Comparison of ENCODE assay signal across 8 mouse cellular contexts in genomic region chr17:23548615-23549014, GRCm38 (mm10). TPM values are rescaled to one million over a fixed set of nuclear protein-coding genes. Genes with fewer than 3 reads are reported as not detected.
A peak's percentile ranks its signal among the peaks of the same experiment; 100 is the strongest.
DNase-seq lines count a peak whose midpoint lies in the region; ATAC-seq and TF ChIP-seq lines count a peak whose summit lies in the region.

No protein-coding gene starts in this region.

- no peaks in the 10 kb centered on the region for H3K27me3 ChIP-seq in ES-Bruce4 (ENCODE audit: control insufficient read depth, insufficient read depth, low read length, poor library complexity, severe bottlenecking)
- 0 out of 2 replicates have a peak, but pooled peaks cover 4% of the 10 kb centered on the region for H3K27me3 ChIP-seq in forebrain, embryonic 12.5 days
- no peaks in the 10 kb centered on the region for H3K27me3 ChIP-seq in heart, postnatal 0 days (ENCODE audit: control insufficient read depth, insufficient read depth, low read length)
- no peaks in the 10 kb centered on the region for H3K27me3 ChIP-seq in liver, embryonic 15.5 days
- no peaks in the 10 kb centered on the region for H3K27me3 ChIP-seq in neural tube, embryonic 11.5 days (ENCODE audit: control insufficient read depth, insufficient read depth, low read length)
- H3K27me3 ChIP-seq in stomach, embryonic 15.5 days (replicated peaks): no peaks in the 10 kb centered on the region

- no peaks in the 10 kb centered on the region for H3K36me3 ChIP-seq in ES-Bruce4 (ENCODE audit: control insufficient read depth, insufficient read depth, low read length, poor library complexity, severe bottlenecking)
- no peaks in the 10 kb centered on the region for H3K36me3 ChIP-seq in forebrain, embryonic 12.5 days (replicated peaks)
- no peaks in the 10 kb centered on the region for H3K36me3 ChIP-seq in heart, postnatal 0 days (replicated peaks; ENCODE audit: control insufficient read depth, insufficient read depth, low read length)
- H3K36me3 ChIP-seq in liver, embryonic 15.5 days (replicated peaks): no peaks in the 10 kb centered on the region
- no peaks in the 10 kb centered on the region for H3K36me3 ChIP-seq in neural tube, embryonic 11.5 days (ENCODE audit: control insufficient read depth, insufficient read depth, low read length)
- no peaks in the 10 kb centered on the region for H3K36me3 ChIP-seq in stomach, embryonic 15.5 days

- peak; percentile 39; the same call in 1 of the 2 replicates for ATAC-seq in forebrain, embryonic 12.5 days (ENCODE audit: low FRiP score)
- no peak for ATAC-seq in heart, postnatal 0 days (ENCODE audit: insufficient read depth, low read depth)
- ATAC-seq in liver, embryonic 15.5 days (ENCODE audit: insufficient read depth): peak; percentile 23
- ATAC-seq in neural tube, embryonic 11.5 days (ENCODE audit: insufficient read depth, low FRiP score, low TSS enrichment): peak; percentile 24
- ATAC-seq in stomach, embryonic 15.5 days (ENCODE audit: insufficient read depth, low FRiP score, low read depth): peak; percentile 7; the same call in 1 of the 2 replicates

- peak overlapping the region; percentile 84 for H3K4me3 ChIP-seq in ES-Bruce4 (ENCODE audit: low read depth, low read length)
- H3K4me3 ChIP-seq in forebrain, embryonic 12.5 days (replicated peaks): peak overlapping the region; percentile 58
- peak overlapping the region; percentile 53 for H3K4me3 ChIP-seq in heart, postnatal 0 days (ENCODE audit: low read depth, low read length)
- peak overlapping the region; percentile 70 for H3K4me3 ChIP-seq in liver, embryonic 15.5 days (replicated peaks)
- peak overlapping the region; percentile 37 for H3K4me3 ChIP-seq in neural tube, embryonic 11.5 days (ENCODE audit: low read depth, low read length)
- H3K4me3 ChIP-seq in stomach, embryonic 15.5 days (replicated peaks): peak overlapping the region; percentile 59

- peak overlapping the region; percentile 45 for H3K9ac ChIP-seq in ES-Bruce4 (ENCODE audit: low read depth, poor library complexity, severe bottlenecking)
- no peak overlapping the region for H3K9ac ChIP-seq in forebrain, embryonic 12.5 days
- no peak overlapping the region for H3K9ac ChIP-seq in heart, postnatal 0 days (replicated peaks; ENCODE audit: low read depth, low read length)
- peak overlapping the region; percentile 41; the same call in 1 of the 2 replicates for H3K9ac ChIP-seq in liver, embryonic 15.5 days
- no peak overlapping the region for H3K9ac ChIP-seq in neural tube, embryonic 11.5 days (ENCODE audit: low read length)
- no peak overlapping the region for H3K9ac ChIP-seq in stomach, embryonic 15.5 days

- TF ChIP-seq POLR2A in ES-Bruce4 (IDR thresholded peaks at IDR 0.05; ENCODE audit: insufficient read depth, low read length): no peak

- no peaks in the 10 kb centered on the region for H3K9me3 ChIP-seq in ES-Bruce4 (replicated peaks; ENCODE audit: control insufficient read depth, insufficient read depth, low read length, poor library complexity, severe bottlenecking)
- H3K9me3 ChIP-seq in forebrain, embryonic 12.5 days: no peaks in the 10 kb centered on the region
- no peaks in the 10 kb centered on the region for H3K9me3 ChIP-seq in heart, postnatal 0 days (replicated peaks; ENCODE audit: control insufficient read depth, low read length)
- H3K9me3 ChIP-seq in liver, embryonic 15.5 days (replicated peaks): no peaks in the 10 kb centered on the region
- H3K9me3 ChIP-seq in neural tube, embryonic 11.5 days (ENCODE audit: control insufficient read depth, low read length): no peaks in the 10 kb centered on the region
- no peaks in the 10 kb centered on the region for H3K9me3 ChIP-seq in stomach, embryonic 15.5 days

- DNase-seq in c-Kit-positive CD71-positive TER-119-positive erythroid progenitor cells, embryonic 14.5 days (ENCODE audit: low spot score): peak; percentile 96
- DNase-seq in heart, postnatal 0 days (ENCODE audit: low spot score): no peak
- peak; percentile 73 to 79 for DNase-seq in kidney, postnatal 4 days
- peak; percentile 89 for DNase-seq in neural tube, embryonic 11.5 days (ENCODE audit: low spot score)

- 0 out of 2 replicates have a peak, but pooled peaks have one; percentile 22 for TF ChIP-seq EP300 in ES-Bruce4 (IDR thresholded peaks at IDR 0.05; ENCODE audit: insufficient read depth, low read depth, low read length)
- TF ChIP-seq EP300 in heart, postnatal 0 days (IDR thresholded peaks at IDR 0.05; ENCODE audit: low read depth): no peak

- WGBS in forebrain, embryonic 12.5 days: under 1% methylated on average over 15 of the region's 15 CpGs
- WGBS in heart, postnatal 0 days: 2% methylated on average over 15 of the region's 15 CpGs
- under 1% methylated on average over 15 of the region's 15 CpGs for WGBS in liver, embryonic 15.5 days (ENCODE audit: insufficient replicate concordance)
- 1% methylated on average over 15 of the region's 15 CpGs for WGBS in neural tube, embryonic 11.5 days
- WGBS in stomach, embryonic 15.5 days: 1% methylated on average over 15 of the region's 15 CpGs

- H3K27ac ChIP-seq in ES-Bruce4 (ENCODE audit: insufficient read depth, low read length): 0 out of 2 replicates have a peak overlapping the region, but pooled peaks have one; percentile 16
- no peak overlapping the region for H3K27ac ChIP-seq in forebrain, embryonic 12.5 days
- no peak overlapping the region for H3K27ac ChIP-seq in heart, postnatal 0 days (ENCODE audit: low read depth)
- H3K27ac ChIP-seq in liver, embryonic 15.5 days (replicated peaks): peak overlapping the region; percentile 24; the same call in 1 of the 2 replicates
- H3K27ac ChIP-seq in neural tube, embryonic 11.5 days (ENCODE audit: low read depth, low read length): no peak overlapping the region
- H3K27ac ChIP-seq in stomach, embryonic 15.5 days: no peak overlapping the region

- H3K4me1 ChIP-seq in ES-Bruce4 (ENCODE audit: control insufficient read depth, insufficient read depth, low read length): peaks cover under 1% of the 10 kb centered on the region
- H3K4me1 ChIP-seq in forebrain, embryonic 12.5 days: peaks cover 18% of the 10 kb centered on the region
- no peaks in the 10 kb centered on the region; the same call in 1 of the 2 replicates for H3K4me1 ChIP-seq in heart, postnatal 0 days (ENCODE audit: control insufficient read depth, insufficient read depth)
- peaks cover 56% of the 10 kb centered on the region for H3K4me1 ChIP-seq in liver, embryonic 15.5 days (replicated peaks)
- no peaks in the 10 kb centered on the region for H3K4me1 ChIP-seq in neural tube, embryonic 11.5 days (ENCODE audit: control insufficient read depth, insufficient read depth, low read length)
- peaks cover 8% of the 10 kb centered on the region for H3K4me1 ChIP-seq in stomach, embryonic 15.5 days

- peak overlapping the region; percentile 73 for H3K4me2 ChIP-seq in forebrain, embryonic 12.5 days
- H3K4me2 ChIP-seq in heart, postnatal 0 days (ENCODE audit: low read depth, low read length): peak overlapping the region; percentile 71
- peak overlapping the region; percentile 92 for H3K4me2 ChIP-seq in liver, embryonic 15.5 days
- peak overlapping the region; percentile 44 for H3K4me2 ChIP-seq in neural tube, embryonic 11.5 days (ENCODE audit: low read depth)
- peak overlapping the region; percentile 84 for H3K4me2 ChIP-seq in stomach, embryonic 15.5 days

- TF ChIP-seq CTCF in ES-Bruce4 (IDR thresholded peaks at IDR 0.05; ENCODE audit: low read depth, low read length): no peak
- no peak for TF ChIP-seq CTCF in heart, postnatal 0 days (IDR thresholded peaks at IDR 0.05; ENCODE audit: low read depth)

RNA-seq across cellular contexts. Expression of gene Zfp213, which starts 15.4 kb away (rescaled TPM):
- polyA plus RNA-seq in ES-Bruce4 (2011; ENCODE audit: insufficient read depth, insufficient read length, low read depth, missing spikeins): 4.2 and 4.9 TPM in 2 replicates
- 22.7 and 23.7 TPM in 2 replicates for polyA plus RNA-seq in forebrain, embryonic 12.5 days (2016; fragmentation: Nextera tagmentation; extraction: Ambion mirVana)
- 12.6 and 21.4 TPM in 2 replicates for total RNA-seq in heart, postnatal 0 days (2014; rRNA removed; ENCODE audit: low replicate concordance)
- polyA plus RNA-seq in heart, postnatal 0 days (2015; fragmentation: Nextera tagmentation; extraction: Ambion mirVana): 9.6 and 9.8 TPM in 2 replicates
- polyA plus RNA-seq in liver, embryonic 15.5 days (2015; fragmentation: Nextera tagmentation; extraction: Ambion mirVana): 5.3 and 5.5 TPM in 2 replicates
- 23.4 and 24.3 TPM in 2 replicates for polyA plus RNA-seq in neural tube, embryonic 11.5 days (2014; fragmentation: Nextera tagmentation; extraction: Ambion mirVana)
- 16.1 and 18.8 TPM in 2 replicates for polyA plus RNA-seq in stomach, embryonic 15.5 days (2015; fragmentation: Nextera tagmentation; extraction: Ambion mirVana)

RNA-seq across cellular contexts. Expression of gene Zfp13, which starts 50.7 kb away (rescaled TPM):
- 25.1 and 27.7 TPM in 2 replicates for polyA plus RNA-seq in ES-Bruce4 (2011; ENCODE audit: insufficient read depth, insufficient read length, low read depth, missing spikeins)
- polyA plus RNA-seq in forebrain, embryonic 12.5 days (2016; fragmentation: Nextera tagmentation; extraction: Ambion mirVana): 22.1 and 22.6 TPM in 2 replicates
- 17.9 and 18.5 TPM in 2 replicates for total RNA-seq in heart, postnatal 0 days (2014; rRNA removed; ENCODE audit: low replicate concordance)
- 5.3 and 6.4 TPM in 2 replicates for polyA plus RNA-seq in heart, postnatal 0 days (2015; fragmentation: Nextera tagmentation; extraction: Ambion mirVana)
- 1.3 and 1.8 TPM in 2 replicates for polyA plus RNA-seq in liver, embryonic 15.5 days (2015; fragmentation: Nextera tagmentation; extraction: Ambion mirVana)
- polyA plus RNA-seq in neural tube, embryonic 11.5 days (2014; fragmentation: Nextera tagmentation; extraction: Ambion mirVana): 19.7 and 20.3 TPM in 2 replicates
- 10.3 and 12.7 TPM in 2 replicates for polyA plus RNA-seq in stomach, embryonic 15.5 days (2015; fragmentation: Nextera tagmentation; extraction: Ambion mirVana)

RNA-seq across cellular contexts. Expression of gene Zscan10, which starts 52.0 kb away (rescaled TPM):
- polyA plus RNA-seq in ES-Bruce4 (2011; ENCODE audit: insufficient read depth, insufficient read length, low read depth, missing spikeins): 51.8 and 58.5 TPM in 2 replicates
- 0.17 TPM in 1 of 2 replicates, not detected in the other for polyA plus RNA-seq in forebrain, embryonic 12.5 days (2016; fragmentation: Nextera tagmentation; extraction: Ambion mirVana)
- not detected in 2 replicates for total RNA-seq in heart, postnatal 0 days (2014; rRNA removed; ENCODE audit: low replicate concordance)
- polyA plus RNA-seq in heart, postnatal 0 days (2015; fragmentation: Nextera tagmentation; extraction: Ambion mirVana): not detected in 2 replicates
- polyA plus RNA-seq in liver, embryonic 15.5 days (2015; fragmentation: Nextera tagmentation; extraction: Ambion mirVana): 0.16 TPM in 1 of 2 replicates, not detected in the other
- polyA plus RNA-seq in neural tube, embryonic 11.5 days (2014; fragmentation: Nextera tagmentation; extraction: Ambion mirVana): 0.91 TPM in 1 of 2 replicates, not detected in the other
- 0.12 and 0.18 TPM in 2 replicates for polyA plus RNA-seq in stomach, embryonic 15.5 days (2015; fragmentation: Nextera tagmentation; extraction: Ambion mirVana)

Comparison
In these comparisons a context has a peak if more than half of its experiments do, and no peak if none do; other contexts are left out.
1. H3K27ac ChIP-seq: peak in ES-Bruce4 (single experiment) and liver, embryonic 15.5 days (single experiment); none in forebrain, embryonic 12.5 days (single experiment), heart, postnatal 0 days (single experiment), neural tube, embryonic 11.5 days (single experiment) and stomach, embryonic 15.5 days (single experiment).
2. H3K9ac ChIP-seq: peak in ES-Bruce4 (single experiment) and liver, embryonic 15.5 days (single experiment); none in forebrain, embryonic 12.5 days (single experiment), heart, postnatal 0 days (single experiment), neural tube, embryonic 11.5 days (single experiment) and stomach, embryonic 15.5 days (single experiment).
3. RNA of gene Zscan10, which starts 52.0 kb away (polyA plus RNA-seq): 51.8 to 58.5 TPM in ES-Bruce4; 0.12 to 0.18 TPM in stomach, embryonic 15.5 days, 0.17 TPM in forebrain, embryonic 12.5 days, 0.91 TPM in neural tube, embryonic 11.5 days, 0.16 TPM in liver, embryonic 15.5 days and not detected in heart, postnatal 0 days; every median in the first group is over 10 times any median in the second.
4. Peak in every context shown above with its lines, with median percentiles within 50 percentile points of each other: H3K4me3 ChIP-seq and H3K4me2 ChIP-seq.